Mouse (Mus musculus) heart, postnatal 4 days (tissue): ENCODE data around the gene Chst11. TPM values are rescaled to one million over a fixed set of nuclear protein-coding genes. Genes with fewer than 3 reads are reported as not detected.

Source experiments
- DNase-seq: peaks from one replicate; pipeline ENCODE4 v3.0.0; 2021
- total RNA-seq, 2 experiments: library from RNA; stranded (reverse); gene quantifications; 2 replicates each; pipeline ENCODE4 v1.2.3; 2021

The Chst11 gene
- total RNA-seq, 2 experiments from 2014 or later = 3.6 to 5.2 TPM

GRCm38 (mm10) chr10:83219729-83220128 is 234.4 kb downstream of the Chst11 start:
- peak; percentile 77 for DNase-seq

- no peak for DNase-seq
These were observed 234.9 kb downstream of the Chst11 start for GRCm38 (mm10) chr10:83220217-83220616.

- no peak for DNase-seq
These were observed 235.5 kb downstream of the Chst11 start for GRCm38 (mm10) chr10:83220847-83221246.

- DNase-seq = peak; percentile 52
These were observed 239.7 kb downstream of the Chst11 start for GRCm38 (mm10) chr10:83224999-83225398.

GRCm38 (mm10) chr10:83228626-83229025 is 243.3 kb downstream of the Chst11 start:
- no peak for DNase-seq

GRCm38 (mm10) chr10:83233967-83234366 is 248.7 kb downstream of the Chst11 start:
- DNase-seq = no peak

- DNase-seq = peak; percentile 40
These were observed 249.1 kb downstream of the Chst11 start for GRCm38 (mm10) chr10:83234391-83234790.

GRCm38 (mm10) chr10:83242106-83242686 is 256.9 kb downstream of the Chst11 start:
- DNase-seq = no peak

GRCm38 (mm10) chr10:83244131-83244530 is 258.8 kb downstream of the Chst11 start:
- no peak for DNase-seq

Other genes with a start within 250 kb of the Chst11 start
- 10 to 100 TPM; 23.2 to 24.9 TPM for gene Nfyb, start 221.4 kb upstream of the Chst11 start, total RNA-seq
- 10 to 100 TPM; 51.8 to 60.5 TPM for gene Txnrd1, start 151.5 kb upstream of the Chst11 start, total RNA-seq
- 1 to 10 TPM; 2.0 to 2.5 TPM for gene Eid3, start 118.9 kb upstream of the Chst11 start, total RNA-seq